9 mouse cellular contexts compared by ENCODE assay signal in the genomic region with DNA sequence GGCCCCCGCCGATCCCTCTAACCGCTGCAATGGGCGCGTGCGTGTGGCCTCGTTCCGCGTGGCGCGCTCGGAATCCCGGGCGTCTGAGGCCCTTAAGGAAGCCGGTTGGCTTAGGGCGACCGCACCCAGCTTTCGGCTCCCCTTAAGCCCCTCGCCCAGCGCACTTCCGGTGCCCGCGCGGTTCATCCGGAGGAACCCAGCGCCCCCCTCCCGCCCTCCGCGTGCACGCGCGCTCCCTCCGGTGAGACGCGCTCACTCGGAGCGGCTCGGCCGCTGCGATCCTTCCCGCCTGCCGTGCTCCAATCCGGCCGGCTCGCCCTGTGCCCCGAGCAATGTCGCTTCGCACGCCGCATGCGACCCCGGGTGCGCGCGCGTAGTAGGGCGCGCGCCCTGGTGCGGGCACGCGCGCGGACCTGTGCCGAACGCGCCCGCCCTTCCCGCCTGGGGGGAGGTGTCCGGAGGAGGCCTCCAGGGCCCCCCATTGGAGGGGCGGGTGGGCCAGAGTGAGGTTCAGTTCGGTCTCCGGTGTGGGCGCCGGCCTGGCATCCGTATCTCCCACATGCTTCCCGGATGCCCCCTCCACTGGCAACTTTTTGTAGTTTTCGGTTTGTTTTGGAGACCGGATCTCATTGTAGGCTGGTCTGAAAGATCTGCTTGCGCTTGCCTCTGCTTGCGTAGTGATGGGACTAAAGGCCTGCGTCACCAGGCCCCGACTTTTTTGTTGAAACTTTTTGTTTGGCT. TPM values are rescaled to one million over a fixed set of nuclear protein-coding genes. Genes with fewer than 3 reads are reported as not detected.
DNase-seq lines count a peak whose midpoint lies in the region; ATAC-seq and TF ChIP-seq lines count a peak whose summit lies in the region.
"Had no signal": no experiment of that assay in that cellular context is flagged by ENCODE, and none has a peak within 500 bp of the region (broad histone marks: within the 10 kb centered on the region; RNA-seq: fewer than 3 reads in every experiment).

No protein-coding gene starts in this region.

- peak overlapping the region; percentile 89 for H3K27ac ChIP-seq in brown adipose tissue, adult 24 weeks (replicated peaks; ENCODE audit: low read depth, low read length)
- H3K27ac ChIP-seq in forebrain, embryonic 13.5 days, result peak overlapping the region; percentile 100
- H3K27ac ChIP-seq in hindbrain, embryonic 13.5 days, result peak overlapping the region; percentile 100
- peak overlapping the region; percentile 90 for H3K27ac ChIP-seq in liver, adult 2 months (replicated peaks; ENCODE audit: insufficient read depth, low read depth, low read length)
- peak overlapping the region; percentile 100 for H3K27ac ChIP-seq in midbrain, postnatal 0 days (ENCODE audit: low read depth, low read length)

- peak overlapping the region; percentile 99 for H3K9ac ChIP-seq in forebrain, embryonic 13.5 days
- peak overlapping the region; percentile 99 for H3K9ac ChIP-seq in hindbrain, embryonic 13.5 days
- H3K9ac ChIP-seq in liver, adult 2 months (ENCODE audit: low read depth, low read length), result peak overlapping the region; percentile 96
- peak overlapping the region; percentile 99 for H3K9ac ChIP-seq in midbrain, postnatal 0 days (replicated peaks; ENCODE audit: low read length, poor library complexity, severe bottlenecking)

- H3K36me3 ChIP-seq in forebrain, embryonic 13.5 days (ENCODE audit: poor library complexity, severe bottlenecking), result peaks cover 38% of the 10 kb centered on the region
- H3K36me3 ChIP-seq in hindbrain, embryonic 13.5 days, result peaks cover 31% of the 10 kb centered on the region
- peaks cover 8% of the 10 kb centered on the region for H3K36me3 ChIP-seq in liver, adult 2 months (ENCODE audit: control insufficient read depth, insufficient read depth, low read length)
- H3K36me3 ChIP-seq in midbrain, postnatal 0 days (ENCODE audit: insufficient read depth, low read length), result peaks cover 12% of the 10 kb centered on the region

- H3K4me2 ChIP-seq in forebrain, embryonic 13.5 days, result peak overlapping the region; percentile 99
- peak overlapping the region; percentile 95 for H3K4me2 ChIP-seq in hindbrain, embryonic 13.5 days
- peak overlapping the region; percentile 93 for H3K4me2 ChIP-seq in midbrain, postnatal 0 days (ENCODE audit: low read depth, low read length, poor library complexity, severe bottlenecking)

- peaks cover 40% of the 10 kb centered on the region for H3K79me2 ChIP-seq in liver, adult 2 months (ENCODE audit: control insufficient read depth, insufficient read depth, low read length)

- H3K4me3 ChIP-seq in brown adipose tissue, adult 24 weeks (ENCODE audit: insufficient read depth, low read depth, low read length), result peak overlapping the region; percentile 89
- H3K4me3 ChIP-seq in forebrain, embryonic 13.5 days, result peak overlapping the region; percentile 100
- H3K4me3 ChIP-seq in hindbrain, embryonic 13.5 days, result peak overlapping the region; percentile 100
- H3K4me3 ChIP-seq in liver, adult 2 months (ENCODE audit: insufficient read depth, low read depth, low read length), result peak overlapping the region; percentile 86
- H3K4me3 ChIP-seq in midbrain, postnatal 0 days (ENCODE audit: low read depth, low read length), result peak overlapping the region; percentile 93

- DNase-seq in cerebellum, adult 11 months, result peak; percentile 71
- peak; percentile 58 for DNase-seq in liver, adult 2 months (ENCODE audit: extremely low read depth, low read depth, low spot score)
- peak; percentile 74 for DNase-seq in midbrain, postnatal 0 days (ENCODE audit: low spot score)
- DNase-seq in testis, postnatal 14 days (ENCODE audit: low spot score), result peak; percentile 88

- peaks cover 35% of the 10 kb centered on the region for H3K4me1 ChIP-seq in brown adipose tissue, adult 24 weeks (ENCODE audit: control insufficient read depth, insufficient read depth, insufficient read length, low read length)
- peaks cover 71% of the 10 kb centered on the region for H3K4me1 ChIP-seq in forebrain, embryonic 13.5 days
- H3K4me1 ChIP-seq in hindbrain, embryonic 13.5 days (replicated peaks), result peaks cover 74% of the 10 kb centered on the region
- peaks cover 30% of the 10 kb centered on the region for H3K4me1 ChIP-seq in liver, adult 2 months (ENCODE audit: control insufficient read depth, insufficient read depth, low read length)
- peaks cover 41% of the 10 kb centered on the region for H3K4me1 ChIP-seq in midbrain, postnatal 0 days (ENCODE audit: insufficient read depth, low read length)

- no peak for TF ChIP-seq CTCF in liver, adult 2 months (IDR thresholded peaks at IDR 0.05; ENCODE audit: low read depth, low read length)
- TF ChIP-seq CTCF in midbrain, postnatal 0 days (IDR thresholded peaks at IDR 0.05), result no peak

- ATAC-seq in cerebellum, adult (ENCODE audit: insufficient number of reproducible peaks, low FRiP score, low TSS enrichment), result no peak
- ATAC-seq in forebrain, embryonic 13.5 days, result peak; percentile 31
- peak; percentile 25 for ATAC-seq in hindbrain, embryonic 13.5 days (ENCODE audit: low FRiP score)
- ATAC-seq in midbrain, postnatal 0 days (ENCODE audit: low FRiP score), result peak; percentile 35

- H3K27me3 ChIP-seq in forebrain, embryonic 13.5 days, result no peaks in the 10 kb centered on the region
- no peaks in the 10 kb centered on the region for H3K27me3 ChIP-seq in hindbrain, embryonic 13.5 days
- H3K27me3 ChIP-seq in liver, adult 2 months (ENCODE audit: control insufficient read depth, insufficient read depth, low read length), result no peaks in the 10 kb centered on the region
- no peaks in the 10 kb centered on the region for H3K27me3 ChIP-seq in midbrain, postnatal 0 days (ENCODE audit: insufficient read depth, low read length)

- no peaks in the 10 kb centered on the region for H3K9me3 ChIP-seq in forebrain, embryonic 13.5 days (replicated peaks)
- H3K9me3 ChIP-seq in hindbrain, embryonic 13.5 days, result no peaks in the 10 kb centered on the region
- no peaks in the 10 kb centered on the region for H3K9me3 ChIP-seq in midbrain, postnatal 0 days (ENCODE audit: low read length)

- WGBS in forebrain, embryonic 13.5 days, result under 1% methylated on average over 82 of the region's 83 CpGs
- under 1% methylated on average over 73 of the region's 83 CpGs for WGBS in hindbrain, embryonic 13.5 days
- under 1% methylated on average over 83 of the region's 83 CpGs for WGBS in liver, adult 2 months
- under 1% methylated on average over 75 of the region's 83 CpGs for WGBS in midbrain, postnatal 0 days

- no peak for TF ChIP-seq POLR2A in liver, adult 2 months (IDR thresholded peaks at IDR 0.05; ENCODE audit: extremely low read depth, insufficient read depth, low read length)

RNA-seq across cellular contexts. Expression of a gene that starts 0.7 kb away (rescaled TPM):
- 45.6 and 50.5 TPM in 2 replicates for polyA plus RNA-seq in brown adipose tissue, adult 24 weeks (2012; ENCODE audit: insufficient read depth, insufficient read length, missing spikeins)
- 148 and 171 TPM in 2 replicates for polyA plus RNA-seq in forebrain, embryonic 13.5 days (2015; fragmentation: Nextera tagmentation; extraction: Ambion mirVana)
- 84.7 and 86.0 TPM in 2 replicates for polyA plus RNA-seq in hindbrain, embryonic 13.5 days (2015; fragmentation: Nextera tagmentation; extraction: Ambion mirVana)
- 43.9 and 86.1 TPM in 2 replicates for total RNA-seq in liver, adult 2 months (2014; rRNA removed)
- 77.6 and 103 TPM in 2 replicates for polyA plus RNA-seq in liver, adult 2 months (2012; rRNA removed)
- total RNA-seq in midbrain, postnatal 0 days (2014; rRNA removed), result 114 and 119 TPM in 2 replicates
- 46.2 and 49.7 TPM in 2 replicates for polyA plus RNA-seq in midbrain, postnatal 0 days (2015; fragmentation: Nextera tagmentation; extraction: Ambion mirVana)

RNA-seq across cellular contexts. Expression of a gene that starts 19.3 kb away (rescaled TPM):
- polyA plus RNA-seq in brown adipose tissue, adult 24 weeks (2012; ENCODE audit: insufficient read depth, insufficient read length, missing spikeins), result 1.4 and 1.7 TPM in 2 replicates
- polyA plus RNA-seq in forebrain, embryonic 13.5 days (2015; fragmentation: Nextera tagmentation; extraction: Ambion mirVana), result 12.8 and 15.9 TPM in 2 replicates
- 13.9 and 15.6 TPM in 2 replicates for polyA plus RNA-seq in hindbrain, embryonic 13.5 days (2015; fragmentation: Nextera tagmentation; extraction: Ambion mirVana)
- total RNA-seq in liver, adult 2 months (2014; rRNA removed), result 0.40 TPM in 1 of 2 replicates, not detected in the other
- 0.20 and 1.1 TPM in 2 replicates for polyA plus RNA-seq in liver, adult 2 months (2012; rRNA removed)
- total RNA-seq in midbrain, postnatal 0 days (2014; rRNA removed), result 5.9 and 7.5 TPM in 2 replicates
- polyA plus RNA-seq in midbrain, postnatal 0 days (2015; fragmentation: Nextera tagmentation; extraction: Ambion mirVana), result 11.7 and 14.6 TPM in 2 replicates
- total RNA-seq: neutrophil, adult 5-6 weeks had no signal

RNA-seq across cellular contexts. Expression of a gene that starts 19.5 kb away (rescaled TPM):
- polyA plus RNA-seq in brown adipose tissue, adult 24 weeks (2012; ENCODE audit: insufficient read depth, insufficient read length, missing spikeins), result 1.3 TPM in 1 of 2 replicates, not detected in the other
- polyA plus RNA-seq in forebrain, embryonic 13.5 days (2015; fragmentation: Nextera tagmentation; extraction: Ambion mirVana), result 290 and 308 TPM in 2 replicates
- 396 and 407 TPM in 2 replicates for polyA plus RNA-seq in hindbrain, embryonic 13.5 days (2015; fragmentation: Nextera tagmentation; extraction: Ambion mirVana)
- total RNA-seq in liver, adult 2 months (2014; rRNA removed), result under 0.01 TPM in 1 of 2 replicates, not detected in the other
- 0.38 and 0.47 TPM in 2 replicates for polyA plus RNA-seq in liver, adult 2 months (2012; rRNA removed)
- 494 and 539 TPM in 2 replicates for total RNA-seq in midbrain, postnatal 0 days (2014; rRNA removed)
- 350 and 358 TPM in 2 replicates for polyA plus RNA-seq in midbrain, postnatal 0 days (2015; fragmentation: Nextera tagmentation; extraction: Ambion mirVana)

RNA-seq across cellular contexts. Expression of a gene that starts 31.1 kb away (rescaled TPM):
- not detected in 2 replicates for polyA plus RNA-seq in brown adipose tissue, adult 24 weeks (2012; ENCODE audit: insufficient read depth, insufficient read length, missing spikeins)
- polyA plus RNA-seq in forebrain, embryonic 13.5 days (2015; fragmentation: Nextera tagmentation; extraction: Ambion mirVana), result 0.24 TPM in 1 of 2 replicates, not detected in the other
- 0.34 TPM in 1 of 2 replicates, not detected in the other for polyA plus RNA-seq in hindbrain, embryonic 13.5 days (2015; fragmentation: Nextera tagmentation; extraction: Ambion mirVana)
- 0.20 TPM in 1 of 2 replicates, not detected in the other for total RNA-seq in liver, adult 2 months (2014; rRNA removed)
- 0.12 and 0.15 TPM in 2 replicates for polyA plus RNA-seq in liver, adult 2 months (2012; rRNA removed)
- not detected in 2 replicates for total RNA-seq in midbrain, postnatal 0 days (2014; rRNA removed)
- not detected in 2 replicates for polyA plus RNA-seq in midbrain, postnatal 0 days (2015; fragmentation: Nextera tagmentation; extraction: Ambion mirVana)
- total RNA-seq: neutrophil, adult 5-6 weeks had no signal

RNA-seq across cellular contexts. Expression of a gene that starts 34.2 kb away (rescaled TPM):
- polyA plus RNA-seq in brown adipose tissue, adult 24 weeks (2012; ENCODE audit: insufficient read depth, insufficient read length, missing spikeins), result not detected in 2 replicates
- 0.71 and 1.1 TPM in 2 replicates for polyA plus RNA-seq in forebrain, embryonic 13.5 days (2015; fragmentation: Nextera tagmentation; extraction: Ambion mirVana)
- 0.84 and 1.0 TPM in 2 replicates for polyA plus RNA-seq in hindbrain, embryonic 13.5 days (2015; fragmentation: Nextera tagmentation; extraction: Ambion mirVana)
- 0.18 and 0.40 TPM in 2 replicates for total RNA-seq in liver, adult 2 months (2014; rRNA removed)
- 0.16 and 0.51 TPM in 2 replicates for polyA plus RNA-seq in liver, adult 2 months (2012; rRNA removed)
- 0.24 TPM in 1 of 2 replicates, not detected in the other for total RNA-seq in midbrain, postnatal 0 days (2014; rRNA removed)
- polyA plus RNA-seq in midbrain, postnatal 0 days (2015; fragmentation: Nextera tagmentation; extraction: Ambion mirVana), result 0.18 and 0.27 TPM in 2 replicates

Comparison
In these comparisons a context has a peak if more than half of its experiments do, and no peak if none do; other contexts are left out.
1. RNA of a gene that starts 19.5 kb away (polyA plus RNA-seq): 396 to 407 TPM in hindbrain, embryonic 13.5 days, 350 to 358 TPM in midbrain, postnatal 0 days and 290 to 308 TPM in forebrain, embryonic 13.5 days; 0.38 to 0.47 TPM in liver, adult 2 months and 1.3 TPM in brown adipose tissue, adult 24 weeks; every median in the first group is over 100 times any median in the second.
2. Peak in every context shown above with its lines, with median percentiles within 50 percentile points of each other: DNase-seq, H3K27ac ChIP-seq, H3K4me3 ChIP-seq, H3K4me2 ChIP-seq and H3K9ac ChIP-seq.